Mouse (Mus musculus) bone marrow, adult 2 months (tissue): Measurements from ENCODE around the gene Isg20.

Experiments
- CTCF ChIP-seq: fragments of 200-500 bp; IDR thresholded peaks from 2 replicates; pipeline ENCODE4 v1.5.1; 2011; ENCODE audit warnings: low read length, control low read depth; ENCODE audit not compliant: control insufficient read depth, insufficient read depth
- POLR2A ChIP-seq: fragments of 200-500 bp; IDR thresholded peaks from 2 replicates; pipeline ENCODE4 v1.6.1; 2011; ENCODE audit warnings: low read depth, mild to moderate bottlenecking, control low read depth, low read length, borderline replicate concordance; ENCODE audit not compliant: control insufficient read depth

GRCm38 (mm10) chr7:78868731-78869130 is 44.5 kb upstream of the Isg20 start:
- TF ChIP-seq CTCF (no peak), POLR2A (no peak)
